Mouse (Mus musculus): ENCODE measurements around the gene Btf3.

Btf3 gene

DNA sequence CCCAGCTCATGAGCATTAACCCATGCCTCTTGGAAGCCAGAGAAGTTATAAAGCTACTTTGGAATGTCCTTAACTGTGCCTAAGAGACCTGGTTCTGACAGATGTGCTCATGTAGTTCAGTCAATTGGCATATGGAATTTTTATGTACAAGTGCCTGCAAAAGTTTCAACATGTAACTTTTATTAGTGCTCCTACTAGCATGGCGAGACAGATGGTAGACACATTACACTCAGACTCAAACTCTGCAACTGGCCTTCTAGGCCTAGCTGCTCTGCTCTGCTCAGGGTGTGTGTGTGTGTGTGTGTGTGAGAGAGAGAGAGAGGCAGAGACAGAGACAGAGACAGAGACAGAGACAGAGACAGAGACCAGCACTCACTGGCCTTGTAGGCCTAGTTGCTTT, 19.4 kb upstream of the Btf3 start:
- DNase-seq (ENCODE audit: low spot score) = no peak

DNA sequence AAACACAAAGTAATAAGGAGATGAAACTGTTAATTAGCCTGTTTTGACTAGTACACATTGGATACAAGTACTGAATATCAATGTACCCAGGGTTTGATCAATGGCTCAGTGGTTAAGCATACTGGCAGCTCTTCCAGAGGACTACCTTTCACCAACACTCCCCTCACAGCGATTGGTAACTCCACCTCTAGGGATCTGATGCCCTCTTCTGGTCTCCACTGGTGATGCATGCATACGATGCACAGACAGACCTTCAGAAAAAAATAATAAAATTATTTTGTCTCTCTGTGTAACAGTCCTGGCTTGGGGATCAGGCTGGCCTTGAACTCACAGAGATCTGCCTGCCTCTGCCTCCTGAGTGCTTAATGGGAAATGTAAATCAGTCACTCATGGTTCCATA, 15.3 kb upstream of the Btf3 start:
- DNase-seq (ENCODE audit: low spot score) = no peak

DNA sequence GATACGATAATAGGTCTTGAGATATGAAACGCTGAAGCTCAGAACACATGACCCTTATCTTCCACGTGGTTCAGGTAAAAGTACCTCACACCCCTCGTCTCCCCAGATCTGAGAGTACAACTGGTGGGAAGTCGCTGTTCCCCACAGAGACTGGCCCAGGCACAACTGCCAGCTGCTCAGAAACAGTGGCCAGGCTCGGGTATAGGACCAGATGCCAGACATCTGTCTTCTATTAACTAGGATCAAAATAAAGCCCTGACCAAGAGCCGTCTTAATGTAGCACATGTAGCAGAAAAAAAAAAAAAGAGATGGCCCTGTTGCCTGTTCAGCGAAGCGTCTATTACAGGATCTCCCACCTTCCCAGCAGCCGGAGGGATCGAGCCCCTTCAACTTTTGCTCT, 8.2 kb upstream of the Btf3 start:
- DNase-seq (ENCODE audit: low spot score) = peak; percentile 52

DNA sequence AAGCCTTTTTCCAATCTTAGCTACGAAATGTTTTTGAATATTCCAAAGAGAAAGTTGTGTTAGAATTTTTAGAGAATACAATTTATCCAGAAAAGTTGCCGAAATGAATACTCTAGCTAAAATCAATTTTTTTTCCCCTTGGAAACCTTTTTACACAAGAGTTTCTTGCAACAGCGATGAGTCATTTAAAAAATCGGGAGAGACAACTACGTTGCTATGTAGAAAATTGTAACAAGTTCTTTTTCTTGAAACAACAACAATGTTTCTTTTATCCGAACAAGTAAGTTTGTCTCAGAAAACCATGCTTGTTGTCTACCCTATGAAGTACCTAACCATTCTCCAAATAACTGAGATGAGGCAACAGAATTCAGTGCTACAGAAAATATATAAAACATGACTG, 1.1 kb upstream of the Btf3 start:
- DNase-seq (ENCODE audit: low spot score) = peak; percentile 15

DNA sequence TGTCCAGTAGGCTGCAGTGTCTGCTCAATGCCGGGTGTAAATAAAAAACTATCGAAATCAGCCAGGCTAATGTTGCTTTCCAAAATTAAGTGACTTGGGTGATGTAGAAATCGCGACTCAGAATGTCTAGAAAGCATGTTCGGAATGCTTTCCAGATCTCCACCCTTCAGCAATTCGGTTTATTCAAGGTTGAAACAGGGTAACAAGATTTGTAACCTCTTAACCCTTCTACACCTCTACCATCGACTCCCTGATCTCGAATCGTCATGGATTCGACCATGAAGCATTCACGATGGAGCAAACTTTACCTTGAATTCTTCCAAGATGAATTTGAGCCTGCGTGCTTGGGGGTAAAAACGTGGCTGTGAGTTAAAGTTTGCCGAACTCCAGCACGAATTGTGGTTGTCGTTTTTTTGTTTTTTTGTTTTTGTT, 456 bp upstream of the Btf3 start:
- no peak for DNase-seq (ENCODE audit: low spot score)

DNA sequence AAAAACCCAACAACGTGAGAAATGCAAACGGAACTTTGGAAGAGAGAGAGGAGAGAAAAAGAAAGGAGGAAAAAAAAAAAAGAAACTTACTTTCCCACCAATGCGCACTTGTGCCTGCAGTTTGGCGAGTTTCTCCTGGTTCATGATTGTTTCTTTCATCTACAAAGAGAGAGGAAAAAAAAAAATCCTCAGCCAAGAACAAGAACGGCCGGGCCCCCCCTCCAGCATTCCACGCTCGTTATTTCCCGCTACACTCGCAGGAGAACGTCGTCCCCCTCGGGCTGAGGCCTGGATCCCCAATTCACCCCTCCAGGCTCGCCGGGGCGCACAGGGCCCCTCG, 696 bp downstream of the Btf3 start:
- no peak for DNase-seq (ENCODE audit: low spot score)

DNA sequence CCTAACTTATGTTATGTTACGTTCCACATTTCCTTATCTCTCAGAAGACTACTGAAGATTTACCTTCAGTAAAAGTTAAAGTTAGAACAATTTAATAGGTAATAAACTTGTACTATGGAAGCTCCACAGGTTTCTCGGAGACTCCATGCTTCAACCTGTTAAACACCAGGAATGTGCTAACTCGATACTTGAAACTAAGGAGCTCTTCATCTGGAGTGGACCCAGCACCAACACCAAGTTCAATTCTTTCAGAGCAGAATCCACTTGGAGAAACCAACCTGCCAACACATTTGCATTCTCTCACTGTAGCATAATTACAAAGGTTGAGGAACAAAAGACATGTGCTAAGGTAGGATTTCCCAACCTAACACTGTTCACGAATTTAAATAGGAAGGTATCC, 1.7 kb downstream of the Btf3 start:
- no peak for DNase-seq (ENCODE audit: low spot score)

DNA sequence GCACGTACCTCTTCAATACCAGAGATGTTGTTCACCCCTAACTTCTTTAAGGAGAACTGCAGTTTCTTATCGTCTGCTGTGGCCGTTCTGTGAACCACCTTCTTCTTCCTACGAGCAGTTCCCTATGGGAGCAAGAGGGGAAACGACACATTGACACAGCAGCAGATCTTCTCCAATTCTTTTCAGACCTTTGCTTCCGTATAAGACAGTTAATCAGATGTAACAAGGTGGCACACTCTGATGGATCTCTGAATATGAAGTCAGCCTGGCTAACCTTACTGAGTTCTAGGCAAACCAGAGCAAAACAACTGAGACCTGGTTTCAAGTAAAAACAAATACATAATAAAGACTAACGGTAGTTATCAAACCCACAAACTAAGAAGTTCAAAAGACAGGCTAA, 3.2 kb downstream of the Btf3 start:
- no peak for DNase-seq (ENCODE audit: low spot score)

DNA sequence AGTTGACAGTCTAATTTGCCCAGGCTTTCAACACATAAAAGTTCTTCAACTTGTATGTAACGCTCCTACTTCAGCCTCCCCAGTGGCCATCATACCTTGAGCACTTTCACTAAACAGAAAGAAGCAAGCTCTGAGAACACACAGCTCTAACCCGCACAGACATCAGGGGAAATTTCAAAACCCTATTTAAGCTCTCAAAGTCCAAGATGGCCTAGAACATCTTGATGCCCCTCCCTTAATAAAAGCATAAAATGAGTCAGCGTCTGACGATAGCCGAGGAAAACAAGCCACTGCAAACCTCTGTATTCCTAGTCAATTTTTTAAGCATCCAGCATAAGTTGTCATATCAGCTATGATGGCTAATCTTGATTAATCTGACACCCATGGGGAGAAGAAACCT, 5.2 kb downstream of the Btf3 start:
- DNase-seq (ENCODE audit: low spot score) = peak; percentile 40

DNA sequence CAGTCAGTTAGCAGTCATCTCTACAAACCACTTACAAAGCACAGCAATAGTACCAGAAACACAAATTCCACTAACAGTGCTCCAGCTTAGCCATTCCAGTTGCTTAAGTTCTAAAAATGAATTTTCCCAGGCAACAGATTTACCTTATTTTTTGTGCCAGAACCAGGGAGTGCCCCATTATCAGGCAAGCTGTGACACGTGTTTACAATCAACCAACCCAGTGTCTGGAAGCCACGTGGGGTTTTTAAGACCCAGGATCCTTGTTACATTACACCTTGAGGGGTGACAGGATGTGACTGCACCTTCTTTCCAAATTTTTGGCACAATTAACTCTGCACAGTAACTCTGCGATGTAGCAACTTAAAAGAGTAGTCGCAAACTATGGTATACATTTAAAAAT, 8.1 kb downstream of the Btf3 start:
- peak; percentile 25 for DNase-seq (ENCODE audit: low spot score)

DNA sequence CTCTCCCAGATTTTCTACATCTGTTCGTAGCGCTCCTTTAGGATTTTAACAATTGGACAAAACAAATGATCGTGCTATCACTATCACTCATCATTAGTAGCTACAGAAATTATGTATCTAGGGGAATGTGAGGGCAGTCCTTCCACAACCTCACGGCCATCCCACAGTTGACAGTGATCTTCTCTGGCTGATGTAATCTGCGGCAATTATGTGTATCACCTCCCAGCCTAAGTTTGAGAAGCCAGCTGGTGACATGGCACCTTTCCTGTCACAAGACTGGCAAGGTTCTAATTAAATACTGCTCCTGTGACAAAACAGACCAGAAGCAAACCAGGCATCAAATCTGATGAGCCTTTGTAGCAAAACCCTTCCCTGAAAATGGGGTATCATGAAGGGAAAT, 8.8 kb downstream of the Btf3 start:
- peak; percentile 83 for DNase-seq (ENCODE audit: low spot score)

DNA sequence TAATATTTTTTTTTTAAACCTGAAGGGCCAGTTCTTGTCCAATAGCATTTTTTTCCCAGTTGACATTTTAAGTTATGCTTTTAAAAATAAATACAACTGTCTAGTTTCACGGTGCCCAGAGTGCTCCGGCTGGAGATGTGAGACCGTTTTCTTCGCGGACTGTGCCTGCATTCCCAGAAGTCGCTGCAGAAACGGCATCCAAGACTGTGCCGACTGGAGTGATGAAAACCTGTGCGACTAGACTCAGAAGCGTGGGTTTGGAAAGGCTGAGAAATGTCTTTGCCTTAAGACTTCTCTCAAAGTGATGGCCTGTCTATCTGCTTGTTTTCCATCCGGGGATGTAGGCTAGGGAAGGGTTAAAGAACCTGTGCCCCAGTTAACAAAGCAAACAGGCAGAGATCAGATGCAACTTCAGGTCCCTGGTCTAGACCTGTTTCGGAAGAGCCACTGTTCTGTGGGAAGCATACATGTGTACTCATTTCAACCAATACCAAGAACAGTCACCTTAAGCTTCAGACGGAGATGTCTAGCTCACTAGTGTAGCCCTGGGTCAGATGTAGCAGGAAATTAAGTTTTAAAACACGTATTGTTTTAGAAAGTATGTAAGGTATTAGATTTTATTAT, 9.8 kb downstream of the Btf3 start:
- no peak for DNase-seq (ENCODE audit: low spot score)

DNA sequence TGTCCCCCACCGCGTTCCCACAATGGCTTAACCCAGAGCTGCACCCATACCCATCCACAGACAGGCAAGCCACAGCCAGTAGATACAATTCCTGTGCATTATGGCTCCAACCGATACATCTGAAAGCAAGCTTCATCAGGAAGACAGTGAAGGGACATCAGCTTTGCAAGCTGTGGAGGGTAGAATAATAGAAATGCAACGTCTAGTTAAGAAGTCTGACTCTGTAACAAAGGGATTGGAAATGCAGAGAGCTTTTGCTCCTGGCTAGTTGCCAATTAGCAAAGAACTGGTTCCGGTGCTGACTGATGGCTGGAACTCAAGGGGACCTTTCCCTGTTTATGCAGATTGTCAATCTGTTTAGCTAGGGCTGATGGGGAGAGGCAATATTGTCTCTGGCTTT, 10.4 kb downstream of the Btf3 start:
- peak; percentile 62 for DNase-seq (ENCODE audit: low spot score)

DNA sequence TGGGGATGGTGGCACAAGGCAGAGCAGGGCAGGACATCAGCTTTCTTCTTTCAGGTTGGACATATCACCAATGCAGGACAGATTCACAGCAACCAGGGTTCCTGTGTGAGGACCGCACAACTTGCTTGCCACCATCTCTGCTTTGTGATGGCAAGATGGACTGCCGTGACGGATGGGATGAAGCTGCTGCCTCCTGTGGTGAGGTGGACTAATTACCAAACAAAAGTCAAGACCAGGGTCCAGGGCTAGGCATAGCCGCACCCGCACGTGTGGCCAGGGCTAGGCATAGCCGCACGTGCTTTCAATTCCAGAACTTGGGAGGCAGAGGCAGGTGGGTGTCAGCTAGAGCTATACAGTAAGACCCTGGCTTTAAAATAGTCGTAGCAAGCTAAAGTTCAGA, 11.5 kb downstream of the Btf3 start:
- no peak for DNase-seq (ENCODE audit: low spot score)

DNA sequence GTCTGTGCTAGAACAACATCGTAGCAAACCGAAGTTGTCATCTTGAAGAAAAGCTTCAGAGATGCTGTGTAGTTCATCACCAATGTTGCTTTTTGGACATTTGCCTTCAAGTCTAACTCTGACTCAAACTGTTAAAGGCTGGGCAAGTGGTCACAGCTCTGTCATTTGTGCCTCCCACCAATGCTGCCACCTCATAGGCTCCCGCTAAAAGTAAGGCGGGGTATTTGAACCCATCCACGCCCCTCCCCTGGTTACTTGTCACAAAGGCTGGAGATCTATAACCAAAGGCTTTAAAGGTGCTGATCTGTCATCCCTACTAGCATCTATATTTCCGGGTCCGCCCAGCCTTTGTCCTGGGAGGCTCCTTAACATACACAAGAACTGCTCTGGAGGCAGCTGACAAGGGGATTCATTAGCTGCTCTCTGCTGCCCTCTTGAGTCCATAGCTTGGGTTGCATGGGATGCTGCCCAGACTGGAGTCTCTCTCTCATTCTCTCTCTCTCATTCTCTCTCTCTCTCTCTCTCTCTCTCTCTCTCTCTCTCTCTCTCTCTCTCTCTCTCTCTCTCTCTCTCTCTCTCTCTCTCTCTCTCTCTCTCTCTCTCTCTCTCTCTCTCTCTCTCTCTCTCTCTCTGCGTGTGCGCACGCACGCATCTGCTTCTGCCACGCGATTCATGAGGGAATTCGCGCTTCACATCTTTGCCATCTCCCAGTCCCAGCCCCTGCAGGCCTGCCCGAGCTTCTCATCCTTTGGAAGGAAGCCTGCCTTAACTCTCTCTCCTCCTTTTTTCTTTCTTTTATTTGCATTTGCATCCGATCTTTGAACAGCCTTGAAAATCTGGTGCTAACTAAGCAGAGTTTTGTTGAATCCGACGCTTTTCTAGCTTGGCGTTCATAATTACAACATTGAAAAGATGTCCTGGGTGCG, 17.7 kb downstream of the Btf3 start:
- DNase-seq (ENCODE audit: low spot score) = peak; percentile 99

DNA sequence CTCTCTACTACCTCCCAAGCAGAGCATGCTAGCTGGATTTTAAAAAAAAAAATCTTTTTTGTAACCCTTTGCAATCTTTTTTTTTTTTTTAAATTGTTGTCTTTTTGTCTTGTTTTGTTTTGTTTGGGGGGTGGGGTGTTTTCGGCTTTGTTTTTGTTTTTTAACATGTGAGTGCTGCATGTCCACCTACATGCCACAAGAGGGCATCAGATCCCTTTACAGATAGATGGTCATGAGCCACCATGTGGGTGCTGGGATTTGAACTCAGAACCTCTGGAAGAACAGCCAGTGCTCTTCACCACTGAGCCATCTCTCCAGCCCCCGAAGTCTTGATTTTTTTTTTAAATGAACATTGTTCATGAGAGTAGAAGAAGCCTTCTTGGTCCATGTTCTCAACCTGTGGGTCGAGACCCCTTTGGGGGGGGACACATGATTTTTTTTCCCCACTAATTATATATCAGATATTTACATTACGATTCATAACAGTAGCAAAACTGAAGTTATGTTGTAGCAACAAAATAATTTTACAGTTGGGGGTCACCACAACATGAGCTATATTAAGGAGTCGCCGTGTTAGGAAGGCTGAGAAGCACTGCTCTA, 18.8 kb downstream of the Btf3 start:
- DNase-seq (ENCODE audit: low spot score) = peak; percentile 49

DNA sequence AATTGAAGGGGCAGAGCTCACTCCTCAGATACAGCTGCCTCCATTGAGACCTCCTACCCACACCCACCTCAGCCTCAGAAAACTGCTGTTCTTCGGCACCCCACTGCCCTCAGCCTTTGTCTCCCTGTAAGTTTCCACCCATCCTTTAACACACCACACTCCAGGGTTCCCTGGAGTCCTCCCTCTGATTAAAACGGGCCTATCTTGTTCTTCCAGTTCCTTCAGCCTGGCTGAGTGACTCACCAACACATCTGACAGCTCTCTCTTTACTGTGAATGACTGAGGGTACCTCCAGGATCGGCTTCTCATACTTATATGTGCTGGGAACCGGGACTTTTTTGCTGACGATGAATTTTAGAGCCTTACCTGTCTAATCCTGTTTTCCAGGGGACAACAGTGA, 20.7 kb downstream of the Btf3 start:
- no peak for DNase-seq (ENCODE audit: low spot score)

DNA sequence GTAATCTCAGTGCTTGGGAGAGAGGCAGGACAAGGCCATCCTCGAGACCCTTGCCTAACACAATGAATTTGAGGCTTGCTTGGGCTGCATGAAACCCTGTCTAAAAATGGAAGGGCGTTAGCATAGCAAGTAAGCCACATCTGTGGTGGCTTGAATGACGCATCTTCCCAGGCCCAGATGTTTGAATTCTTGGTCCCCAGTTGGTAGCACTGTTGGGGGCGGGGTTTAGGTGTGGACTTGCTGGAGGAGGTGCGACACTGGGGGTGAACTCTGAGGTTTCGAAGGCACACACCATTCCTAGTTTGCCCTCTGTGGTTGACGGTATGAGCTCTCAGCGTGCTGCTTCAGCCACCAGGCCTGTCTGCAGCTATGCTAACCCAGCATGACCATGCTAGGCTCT, 25.1 kb downstream of the Btf3 start:
- DNase-seq (ENCODE audit: low spot score) = no peak

DNA sequence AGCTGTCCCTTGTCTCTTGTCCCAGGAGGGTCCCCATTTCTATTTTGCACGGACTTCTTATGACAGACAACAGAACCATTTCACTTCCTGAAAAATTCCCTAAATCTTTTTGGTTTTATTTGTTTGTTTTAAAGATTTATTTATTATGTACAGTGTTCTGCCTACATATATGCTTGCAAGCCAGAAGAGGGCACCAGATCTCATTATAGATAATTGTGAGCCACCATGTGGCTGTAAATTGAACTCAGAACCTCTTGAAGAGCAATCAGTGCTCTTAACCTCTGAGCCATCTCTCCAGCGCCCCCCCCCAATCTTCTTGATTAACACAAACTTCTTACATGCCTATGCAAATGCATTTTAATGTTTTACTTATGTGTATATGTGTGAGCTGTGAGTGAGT, 26.1 kb downstream of the Btf3 start:
- no peak for DNase-seq (ENCODE audit: low spot score)

DNA sequence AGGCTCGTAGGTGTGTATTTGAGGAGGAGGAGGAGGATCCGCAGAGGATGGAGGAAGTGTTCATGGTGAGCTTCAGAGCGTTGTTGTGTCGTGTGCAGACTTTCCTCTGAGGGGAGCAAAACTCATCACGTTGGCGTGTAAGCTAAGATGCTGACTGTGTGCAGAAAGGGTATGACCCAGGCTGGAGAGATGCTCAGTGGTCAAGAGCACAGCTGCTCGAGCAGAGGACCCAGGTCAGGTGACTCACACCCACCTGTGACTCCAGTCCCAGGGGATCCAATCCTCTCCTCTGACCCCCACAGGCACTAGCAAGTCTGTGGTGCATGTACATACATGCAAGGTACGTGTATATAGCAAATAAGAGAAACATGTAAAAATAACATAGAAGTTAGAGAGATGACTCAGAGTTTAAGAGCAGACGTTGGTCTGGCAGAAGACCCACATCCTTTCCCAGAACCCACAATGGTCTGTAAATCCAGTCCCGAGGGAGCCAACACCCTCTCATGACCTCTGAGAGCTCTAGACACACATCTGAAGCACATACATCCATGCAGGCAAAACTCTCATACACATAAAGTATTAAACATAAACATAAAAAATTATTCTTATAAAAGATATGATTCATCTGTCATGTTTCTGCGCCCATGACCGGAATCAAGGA, 35.7 kb downstream of the Btf3 start:
- DNase-seq (ENCODE audit: low spot score) = no peak

DNA sequence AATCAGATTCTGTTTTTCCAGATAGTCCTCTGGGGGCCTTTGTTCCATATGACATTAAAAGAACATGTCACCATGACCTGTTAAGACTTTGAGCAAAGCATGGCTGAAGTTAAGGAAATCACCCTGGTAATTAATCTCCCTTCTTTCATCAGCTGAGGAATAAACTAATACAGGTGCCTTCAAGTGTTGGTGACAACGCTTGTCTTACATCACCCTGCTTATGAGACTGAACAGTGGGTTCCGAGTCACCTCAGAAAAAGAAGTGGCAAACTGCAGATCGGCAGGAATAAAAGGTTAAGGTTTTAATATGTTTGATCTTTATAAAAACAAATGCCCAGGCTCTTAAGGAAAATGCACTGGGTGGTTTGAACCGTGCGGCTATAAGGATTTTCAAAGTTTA, 37.1 kb downstream of the Btf3 start, which contains the start of gene Gm21976:
Gene Gm21976 (plus strand): TSS at position 202 of the 400 bp plus-strand sequence.
- DNase-seq (ENCODE audit: low spot score) = no peak

DNA sequence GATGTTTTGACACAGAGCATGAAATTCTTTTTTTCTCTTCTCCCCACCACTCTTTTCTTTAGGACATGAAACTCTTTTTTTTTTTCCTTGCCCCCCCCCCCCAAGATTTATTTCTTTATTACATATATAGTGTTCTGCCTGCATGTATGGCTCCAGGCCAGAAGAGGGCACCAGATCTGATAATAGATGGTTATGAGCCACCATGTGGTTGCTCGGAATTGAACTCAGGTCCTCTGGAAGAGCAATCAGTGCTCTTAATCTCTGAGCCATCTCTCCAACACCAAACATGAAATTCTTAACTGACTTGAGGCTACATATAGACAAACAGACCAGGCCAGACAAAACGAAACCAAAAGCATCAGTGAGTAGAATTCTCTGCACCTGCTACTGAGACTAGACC, 39.3 kb downstream of the Btf3 start:
- no peak for DNase-seq (ENCODE audit: low spot score)

DNA sequence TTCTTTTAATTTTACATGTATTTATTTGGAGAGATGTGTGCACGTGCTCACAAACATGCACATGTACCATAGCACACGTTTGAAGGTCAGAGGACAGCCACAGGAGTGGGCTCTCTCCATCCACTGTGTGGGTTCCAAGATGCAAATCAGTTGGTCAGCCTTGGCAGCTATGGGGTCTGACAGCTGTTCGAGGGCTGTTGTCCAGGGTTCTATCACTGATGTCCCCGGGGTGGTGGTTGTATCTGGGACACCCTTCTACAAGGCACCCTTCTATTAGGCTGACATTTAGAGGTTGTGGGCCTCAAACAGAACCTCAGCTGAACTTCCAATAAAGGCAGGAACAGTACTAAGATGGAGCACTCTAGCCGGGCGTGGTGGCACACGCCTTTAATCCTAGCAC, 40.6 kb downstream of the Btf3 start:
- no peak for DNase-seq (ENCODE audit: low spot score)
